Mouse (Mus musculus): ENCODE measurements around the gene Hoxb7. TPM values are rescaled to one million over a fixed set of nuclear protein-coding genes. Genes with fewer than 3 reads are reported as not detected.
A peak's percentile ranks its signal among the peaks of the same experiment; 100 is the strongest.

The Hoxb7 gene
- polyA plus RNA-seq, 1 experiment from 2014 or later: 3.3 TPM

MicroRNA genes within 50 kb of the gene (microRNA counts, 519-probe panel; counts per million panel counts)
- microRNA mmu-miR-10a (2,780 counts per million, percentile 62 among the panel's probes with 10 or more counts), microRNA mmu-miR-196a (3,241 counts per million, percentile 77 among the panel's probes with 10 or more counts)

Small RNAs within 50 kb of the gene (microRNA-seq; reads per million reads assigned to microRNA genes)
- gene Mir10a (3,612 reads per million, percentile 86 among the genes with 10 or more reads in this experiment), gene Mir196a-1 (9.2 reads per million, percentile 24 among the genes with 10 or more reads in this experiment)

Other genes with a start within 250 kb of the Hoxb7 start
- 36.4 and 45.2 TPM in 2 replicates for gene Ube2z, start 221.2 kb upstream of the Hoxb7 start, polyA plus RNA-seq (2015; fragmentation: Nextera tagmentation; extraction: Ambion mirVana)
- 498 and 615 TPM in 2 replicates for gene Atp5g1, start 211.0 kb upstream of the Hoxb7 start, polyA plus RNA-seq (2015; fragmentation: Nextera tagmentation; extraction: Ambion mirVana)
- not detected in 2 replicates for gene Calcoco2, start 174.7 kb upstream of the Hoxb7 start, polyA plus RNA-seq (2015; fragmentation: Nextera tagmentation; extraction: Ambion mirVana)
- gene Ttll6, start 152.8 kb upstream of the Hoxb7 start, polyA plus RNA-seq (2015; fragmentation: Nextera tagmentation; extraction: Ambion mirVana): not detected in 2 replicates
- 0.12 TPM in 1 of 2 replicates, not detected in the other for gene Hoxb13, start 92.3 kb upstream of the Hoxb7 start, polyA plus RNA-seq (2015; fragmentation: Nextera tagmentation; extraction: Ambion mirVana)
- gene Hoxb9, start 15.2 kb upstream of the Hoxb7 start, polyA plus RNA-seq (2015; fragmentation: Nextera tagmentation; extraction: Ambion mirVana): 0.98 and 1.4 TPM in 2 replicates
- gene Hoxb8, start 4.7 kb upstream of the Hoxb7 start, polyA plus RNA-seq (2015; fragmentation: Nextera tagmentation; extraction: Ambion mirVana): 0.36 and 0.37 TPM in 2 replicates
- gene Hoxb6, start 5.9 kb downstream of the Hoxb7 start, polyA plus RNA-seq (2015; fragmentation: Nextera tagmentation; extraction: Ambion mirVana): 0.31 and 0.55 TPM in 2 replicates
- gene Hoxb5, start 16.7 kb downstream of the Hoxb7 start, polyA plus RNA-seq (2015; fragmentation: Nextera tagmentation; extraction: Ambion mirVana): 0.60 and 0.73 TPM in 2 replicates
- 0.29 and 0.41 TPM in 2 replicates for gene Hoxb4, start 31.6 kb downstream of the Hoxb7 start, polyA plus RNA-seq (2015; fragmentation: Nextera tagmentation; extraction: Ambion mirVana)
- 0.23 and 0.27 TPM in 2 replicates for gene Hoxb3, start 36.7 kb downstream of the Hoxb7 start, polyA plus RNA-seq (2015; fragmentation: Nextera tagmentation; extraction: Ambion mirVana)
- 3.1 and 4.8 TPM in 2 replicates for gene Hoxb2, start 63.9 kb downstream of the Hoxb7 start, polyA plus RNA-seq (2015; fragmentation: Nextera tagmentation; extraction: Ambion mirVana)
- 0.15 TPM in 1 of 2 replicates, not detected in the other for gene Hoxb1, start 79.1 kb downstream of the Hoxb7 start, polyA plus RNA-seq (2015; fragmentation: Nextera tagmentation; extraction: Ambion mirVana)
- 1.8 and 2.7 TPM in 2 replicates for gene Skap1, start 178.0 kb downstream of the Hoxb7 start, polyA plus RNA-seq (2015; fragmentation: Nextera tagmentation; extraction: Ambion mirVana)

Measured in limb, embryonic 15.5 days (tissue).